Mouse (Mus musculus) heart, adult 9 months (tissue): ENCODE data around the gene Rhox10.
"Not testable (repeated sequence)": the region's sequence is repeated elsewhere in the genome, so short reads cannot be mapped to it uniquely, and the experiment has no call there.

Source experiments
- DNase-seq, 2 experiments: peaks; one replicate each; pipeline ENCODE4 v3.0.0; 2022; ENCODE audit warnings: low spot score in 2 of 2

The Rhox10 gene

DNA sequence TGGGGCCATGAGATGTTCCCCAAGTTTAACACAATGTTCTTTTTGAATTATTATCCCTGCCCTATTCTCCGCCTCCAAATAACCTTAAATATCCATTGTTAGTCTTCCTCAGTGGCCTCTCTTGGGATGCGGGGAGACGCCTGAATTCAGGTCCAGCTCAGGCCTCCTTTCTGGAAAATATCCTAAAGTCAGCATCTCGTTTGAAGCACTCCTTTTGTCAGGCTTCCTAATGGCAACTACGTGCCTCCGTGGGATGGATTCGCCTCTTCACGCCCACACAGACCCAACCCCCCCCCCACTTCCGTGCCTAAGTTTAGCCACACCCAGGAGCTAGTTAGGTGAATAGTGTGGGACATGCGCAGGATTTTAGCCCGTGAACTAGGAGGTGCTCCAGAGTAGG is at the start of gene Rhox10:
Rhox10 (plus strand) TSS at position 301 of the 400 bp plus-strand sequence.
- DNase-seq, result no peak

DNA sequence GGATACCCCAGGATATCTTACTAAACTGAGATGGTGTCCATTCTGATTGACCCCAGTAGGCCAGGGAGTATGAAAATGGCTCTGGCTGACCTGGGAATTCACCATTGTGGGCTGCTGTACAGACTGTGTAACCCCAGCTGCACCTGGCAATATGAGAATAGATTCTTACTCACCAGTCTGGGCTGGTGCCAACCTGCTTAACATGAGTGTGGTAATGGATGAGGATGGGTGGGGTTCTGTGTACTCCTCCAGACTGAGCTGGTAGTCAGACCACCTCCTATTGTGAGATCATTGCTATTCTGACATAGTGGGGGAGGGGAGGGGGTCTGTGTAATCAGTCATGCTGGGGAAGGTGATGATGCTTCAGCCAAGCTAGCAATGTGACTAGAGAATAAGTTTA is 47.7 kb upstream of the Rhox10 start, which contains the start of gene Btg1-ps1:
Btg1-ps1 (minus strand) TSS at position 219 of the 400 bp plus-strand sequence.
- not testable (repeated sequence) for DNase-seq

DNA sequence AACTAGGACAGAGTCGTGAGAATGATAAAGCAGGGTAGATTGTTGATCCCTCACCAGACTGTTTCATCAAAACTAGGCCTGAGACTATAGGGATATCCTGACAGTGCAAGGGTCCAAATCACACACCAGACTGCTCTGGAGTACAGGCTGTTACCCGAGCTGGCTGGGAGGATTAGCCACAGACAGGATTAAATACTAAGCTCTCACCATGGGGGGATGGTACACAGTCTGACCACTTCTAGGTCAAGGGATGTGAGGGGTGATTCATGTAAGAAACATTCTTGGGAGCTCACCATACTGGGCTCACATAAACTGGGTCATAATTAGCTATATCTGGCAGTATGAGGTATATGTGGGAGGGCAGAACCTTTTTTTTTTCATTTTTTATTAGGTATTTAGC is 32.4 kb upstream of the Rhox10 start:
- DNase-seq, result no peak

DNA sequence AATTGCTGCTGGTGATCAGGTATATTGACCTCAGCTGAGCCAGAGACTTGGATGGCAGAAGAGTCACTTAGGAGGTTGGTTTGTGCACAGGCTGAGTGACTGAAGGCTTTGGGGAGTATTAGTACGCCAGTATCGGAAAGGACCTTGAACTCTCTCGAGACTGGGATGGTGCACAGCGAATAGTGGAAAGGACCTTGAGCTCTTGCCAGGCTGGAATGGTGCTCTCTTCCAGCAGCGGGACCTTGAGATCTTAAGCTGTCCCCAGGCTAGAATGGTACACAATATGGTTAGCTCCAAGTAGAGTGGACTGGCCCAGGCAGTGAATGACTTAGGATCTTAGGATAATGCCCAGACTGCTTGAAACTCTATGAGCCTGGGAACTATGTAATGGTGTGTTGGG is 26.6 kb upstream of the Rhox10 start:
- DNase-seq, result no peak

DNA sequence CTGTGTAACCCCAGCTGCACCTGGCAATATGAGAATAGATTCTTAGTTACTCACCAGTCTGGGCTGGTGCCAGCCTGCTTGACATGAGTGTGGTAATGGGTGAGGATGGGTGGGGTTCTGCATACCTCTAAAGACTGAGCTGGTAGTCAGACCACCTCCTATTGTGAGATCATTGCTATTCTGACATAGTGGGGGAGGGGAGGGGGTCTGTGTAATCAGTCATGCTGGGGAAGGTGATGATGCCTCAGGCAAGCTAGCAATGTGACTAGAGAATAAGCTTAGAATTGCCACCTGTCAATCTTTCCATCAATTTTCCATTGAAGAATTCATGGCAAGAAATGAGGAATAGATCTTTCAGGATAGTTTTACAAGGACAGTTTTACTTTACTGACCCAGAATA is 23.3 kb upstream of the Rhox10 start, which contains the start of gene Btg1-ps2:
Btg1-ps2 (minus strand) TSS at position 101 of the 400 bp plus-strand sequence.
- DNase-seq, result not testable (repeated sequence)

DNA sequence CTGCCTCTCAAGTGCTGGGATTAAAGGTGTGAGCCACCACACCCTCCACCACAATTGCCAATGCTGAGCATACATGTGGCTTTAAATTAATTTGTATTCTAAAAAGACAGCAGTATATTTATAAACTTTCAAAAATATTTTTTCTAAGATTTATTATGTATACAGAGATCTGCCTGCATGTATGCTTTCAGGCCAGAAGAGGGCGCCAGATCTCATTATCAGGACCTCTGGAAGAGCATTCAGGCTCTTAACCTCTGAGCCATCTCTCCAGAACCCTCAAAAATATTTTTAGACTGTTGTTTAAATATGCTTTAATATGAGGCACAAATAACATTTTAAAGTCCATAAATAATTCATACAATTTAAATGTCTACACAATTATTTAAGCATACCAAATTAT is 4.7 kb upstream of the Rhox10 start:
- DNase-seq, result no peak

DNA sequence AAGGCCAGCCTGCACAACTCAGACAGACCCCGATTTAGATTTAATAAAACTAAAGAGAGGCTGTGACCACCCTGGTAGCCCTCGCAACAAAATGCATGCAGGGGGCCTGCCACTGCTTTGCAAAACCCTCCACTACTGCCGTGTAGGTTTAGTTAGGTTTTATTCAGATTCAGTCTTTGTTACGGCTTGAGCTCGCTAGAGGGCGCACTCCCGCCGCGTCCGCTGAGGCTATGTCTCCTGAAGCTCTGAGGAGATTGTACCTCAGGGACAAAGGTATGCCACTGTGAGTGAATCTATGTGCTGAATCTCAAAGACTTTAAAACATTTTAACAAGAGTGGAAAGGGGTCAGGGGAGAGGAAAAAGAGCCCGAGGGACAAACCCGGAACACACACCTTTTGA is 18.0 kb downstream of the Rhox10 start:
- no peak for DNase-seq

DNA sequence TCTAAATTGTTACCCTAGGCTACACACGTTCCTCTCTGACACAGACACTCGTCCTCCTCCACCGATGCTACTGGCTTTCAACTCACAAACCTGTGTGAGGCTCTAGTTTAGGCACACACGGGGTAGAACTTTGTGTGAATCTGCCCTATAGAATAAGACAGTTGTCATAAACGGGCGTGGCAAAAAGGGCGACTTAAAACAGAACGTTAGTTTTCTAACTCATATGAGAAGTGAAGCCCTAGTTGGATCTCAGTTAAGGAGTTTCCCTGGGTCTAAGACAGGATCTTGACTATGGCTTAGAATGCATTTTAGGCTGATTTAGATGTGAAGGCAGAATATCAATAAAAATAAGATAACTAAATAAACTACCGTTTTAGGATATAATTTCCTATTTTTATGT is 18.8 kb downstream of the Rhox10 start, which contains the start of gene Rhox11:
Rhox11 (minus strand) TSS at position 101 of the 400 bp plus-strand sequence.
- no peak for DNase-seq

DNA sequence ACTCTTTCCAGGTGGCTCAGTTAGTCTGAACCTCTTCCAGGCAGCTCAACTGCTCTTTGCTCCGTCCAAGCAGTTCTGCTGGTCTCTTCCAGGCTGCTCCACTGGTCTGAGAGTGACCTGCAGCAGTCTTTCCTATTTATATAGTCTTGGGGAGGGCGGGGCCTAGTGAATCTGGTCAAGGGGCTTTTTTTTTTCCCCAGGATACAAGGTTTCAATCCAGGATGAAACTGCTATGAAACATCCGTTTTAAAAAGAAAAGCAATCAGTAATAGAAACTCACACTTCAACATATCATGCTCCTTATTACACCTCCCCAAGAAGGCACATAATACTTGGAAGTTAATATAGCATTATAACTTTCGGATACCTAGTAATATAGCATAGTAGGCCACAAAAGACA is 44.5 kb downstream of the Rhox10 start, which contains the start of gene Rhox12:
Rhox12 (minus strand) TSS at position 101 of the 400 bp plus-strand sequence.
- no peak for DNase-seq

DNA sequence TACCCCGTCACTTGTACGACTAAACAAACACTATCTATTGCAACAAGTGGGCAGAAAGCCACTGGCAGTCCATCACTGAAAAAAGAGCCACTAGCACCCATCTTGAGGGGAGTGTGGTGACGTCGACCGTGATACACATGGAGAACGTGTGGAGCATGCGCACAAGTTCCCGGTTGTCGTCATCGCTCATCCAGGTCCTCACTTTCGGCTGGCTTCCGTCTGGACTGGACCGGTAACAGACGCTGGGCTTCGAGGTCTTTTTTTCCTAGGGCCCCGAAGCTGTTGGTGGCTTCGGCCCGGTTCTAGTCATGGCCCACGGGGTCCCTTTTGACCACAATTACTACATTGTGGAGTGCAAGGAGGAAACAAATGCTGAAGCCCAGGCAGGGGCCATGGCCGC is 54.7 kb downstream of the Rhox10 start, which contains the start of gene Rhox13:
Rhox13 (plus strand) TSS at position 238 of the 400 bp plus-strand sequence.
- no peak for DNase-seq
